Mouse (Mus musculus) cerebellum, adult 8-10 months (tissue): ENCODE data around the gene Nr4a2.

Experiments
- DNase-seq: peaks from one replicate; pipeline ENCODE4 v3.0.0; 2022

Nr4a2 gene

GRCm38 (mm10) chr2:57111011-57111790 is 12.6 kb downstream of the Nr4a2 start:
- DNase-seq: no peak

- no peak for DNase-seq
Measured at GRCm38 (mm10) chr2:57110401-57110800, 13.4 kb downstream of the Nr4a2 start.

DNA sequence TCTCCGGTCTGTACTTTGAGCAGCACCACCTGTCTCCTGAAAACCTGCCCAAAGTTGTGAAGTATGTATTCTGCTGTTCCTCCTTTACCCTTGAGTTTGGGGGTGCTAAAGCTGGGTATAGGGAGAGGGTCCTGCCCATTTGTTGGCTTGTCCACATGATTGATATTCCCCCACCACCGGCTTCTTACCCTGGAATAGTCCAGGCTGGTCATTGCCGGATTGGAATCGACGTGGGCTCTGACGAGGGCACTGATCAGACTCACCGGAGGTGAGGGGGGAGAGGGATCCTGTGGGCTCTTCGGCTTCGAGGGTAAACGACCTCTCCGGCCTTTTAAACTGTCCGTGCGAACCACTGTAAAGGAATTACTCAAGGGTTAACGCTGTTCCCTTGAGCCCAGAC is 13.9 kb downstream of the Nr4a2 start:
- no peak for DNase-seq

GRCm38 (mm10) chr2:57109301-57109700 is 14.5 kb downstream of the Nr4a2 start:
- DNase-seq: no peak

DNA sequence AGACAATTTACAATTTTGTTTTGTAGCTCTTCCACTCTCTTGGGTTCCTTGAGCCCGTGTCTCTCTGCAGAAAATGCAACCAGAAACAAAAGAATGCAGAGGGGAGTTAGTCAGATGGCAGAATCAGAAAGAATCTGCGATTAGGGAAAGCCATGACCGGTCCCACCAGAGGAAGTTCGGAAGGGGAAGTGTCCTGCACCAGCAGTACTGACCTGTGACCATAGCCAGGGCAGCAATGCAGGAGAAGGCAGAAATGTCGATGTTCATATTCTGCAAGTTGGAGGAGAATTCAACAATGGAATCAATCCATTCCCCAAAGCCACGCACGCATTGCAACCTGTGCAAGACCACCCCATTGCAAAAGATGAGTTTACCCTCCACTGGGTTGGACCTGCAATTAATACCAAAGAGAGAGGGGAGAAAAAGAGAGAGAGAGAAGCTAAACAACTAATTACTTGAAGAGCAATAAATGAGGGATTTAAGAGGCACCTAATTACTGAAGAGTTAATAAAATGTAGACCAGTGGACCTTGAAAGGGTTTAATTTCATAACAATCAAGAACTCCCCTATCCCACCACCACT is 15.4 kb downstream of the Nr4a2 start:
- DNase-seq: no peak

GRCm38 (mm10) chr2:57105401-57105800 is 18.4 kb downstream of the Nr4a2 start:
- no peak for DNase-seq

DNA sequence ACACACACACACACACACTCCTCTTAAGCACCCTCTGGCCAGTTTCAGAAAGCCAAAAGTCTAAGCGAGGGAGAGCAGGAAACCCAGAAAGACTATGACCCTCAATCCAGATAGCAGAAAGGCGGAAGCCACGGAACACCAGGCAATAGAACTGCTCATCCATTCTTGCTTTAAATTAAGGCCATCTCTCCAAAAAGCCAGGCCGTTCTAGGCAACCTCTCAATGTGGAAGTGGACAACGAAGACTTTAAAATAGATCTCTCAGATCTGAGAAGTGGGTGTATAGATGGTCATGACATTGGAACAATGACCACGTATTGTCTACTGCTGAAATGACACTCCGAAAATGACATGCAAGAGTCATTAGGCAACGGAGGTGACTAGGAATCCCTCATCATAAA is 19.1 kb downstream of the Nr4a2 start:
- DNase-seq: no peak

DNA sequence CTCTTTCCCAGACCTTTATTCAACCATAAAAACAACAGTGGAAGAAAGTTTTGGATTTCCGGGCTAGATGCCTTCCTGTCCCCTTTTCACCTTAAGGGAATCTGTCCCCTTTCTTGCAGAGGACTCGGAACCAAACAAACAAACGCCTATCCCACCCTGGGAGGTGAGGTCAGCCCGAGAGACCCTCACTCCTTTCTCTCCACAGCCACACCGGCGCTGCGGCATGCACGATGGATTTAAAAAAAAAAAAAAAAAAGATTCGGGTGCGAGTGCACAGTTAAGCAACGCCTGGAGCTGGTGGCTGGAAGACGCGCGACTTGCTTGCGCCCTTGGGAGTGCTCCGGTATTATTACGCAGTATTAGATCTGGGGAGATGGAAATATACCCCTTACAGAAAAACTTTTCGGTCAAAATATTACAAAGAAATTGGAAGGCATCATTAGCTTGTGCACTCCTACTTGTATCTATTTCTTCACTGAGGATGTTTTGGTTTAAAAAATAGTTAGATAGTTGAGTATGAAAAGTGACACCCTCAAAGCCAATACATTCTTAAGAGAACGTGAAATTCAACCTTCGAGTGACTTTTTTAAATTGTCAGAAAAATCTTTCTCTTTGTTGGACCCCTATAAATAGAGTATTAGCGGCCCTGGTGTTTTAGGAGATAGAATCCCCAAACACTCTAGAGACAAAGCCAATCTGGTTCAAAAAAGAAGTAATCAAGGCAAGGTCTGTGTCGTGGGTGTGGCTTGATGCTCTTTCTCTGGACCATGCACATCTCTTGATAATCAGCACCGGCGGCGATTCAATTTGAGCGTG is 19.8 kb downstream of the Nr4a2 start:
- DNase-seq: no peak

DNA sequence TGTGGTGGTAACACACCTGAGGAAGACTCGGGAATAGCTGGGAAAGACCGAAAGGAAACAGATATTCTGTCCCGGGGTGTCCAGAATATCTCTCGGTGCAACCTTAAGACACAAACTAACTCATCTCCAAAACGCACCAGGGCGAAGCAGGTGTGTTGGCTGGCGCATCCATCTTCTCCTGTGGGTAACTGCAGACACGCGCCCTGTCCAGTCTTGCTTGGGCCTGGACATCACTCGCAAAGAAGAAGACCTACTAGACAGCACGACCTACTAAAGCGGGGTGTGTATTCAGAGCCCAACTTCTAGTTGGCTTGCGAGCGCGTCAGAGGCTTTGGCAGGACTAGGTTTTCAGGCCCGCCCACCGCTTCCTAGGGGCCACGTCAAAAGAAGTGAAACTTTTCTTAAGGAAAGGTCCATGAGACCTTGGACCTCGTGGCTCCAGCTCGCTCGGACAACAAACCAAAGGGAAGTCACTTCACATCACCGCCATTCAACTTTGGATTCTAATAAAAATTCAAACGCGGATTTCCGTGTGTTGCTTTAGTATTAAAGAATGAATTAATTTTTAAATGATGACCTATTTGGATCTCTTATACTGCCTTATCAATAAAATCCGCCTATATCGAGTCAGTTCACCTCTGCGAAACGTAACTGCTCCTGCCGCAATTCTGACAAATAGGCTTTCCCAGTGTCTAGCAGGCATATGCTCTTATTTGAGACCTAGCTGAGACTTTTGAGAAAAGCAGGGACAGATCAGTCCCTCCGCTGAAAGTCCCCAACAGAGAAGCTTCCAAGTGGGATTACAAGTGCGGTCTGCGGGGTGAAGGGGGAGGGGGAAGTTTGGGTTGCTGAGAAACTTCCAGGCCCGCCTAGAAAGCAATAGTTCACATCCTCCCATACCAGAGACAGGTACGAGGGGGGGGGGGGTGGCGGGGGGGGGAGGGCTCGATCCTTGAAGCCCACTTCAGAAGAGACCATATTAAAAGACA is 20.7 kb downstream of the Nr4a2 start:
- no peak for DNase-seq

DNA sequence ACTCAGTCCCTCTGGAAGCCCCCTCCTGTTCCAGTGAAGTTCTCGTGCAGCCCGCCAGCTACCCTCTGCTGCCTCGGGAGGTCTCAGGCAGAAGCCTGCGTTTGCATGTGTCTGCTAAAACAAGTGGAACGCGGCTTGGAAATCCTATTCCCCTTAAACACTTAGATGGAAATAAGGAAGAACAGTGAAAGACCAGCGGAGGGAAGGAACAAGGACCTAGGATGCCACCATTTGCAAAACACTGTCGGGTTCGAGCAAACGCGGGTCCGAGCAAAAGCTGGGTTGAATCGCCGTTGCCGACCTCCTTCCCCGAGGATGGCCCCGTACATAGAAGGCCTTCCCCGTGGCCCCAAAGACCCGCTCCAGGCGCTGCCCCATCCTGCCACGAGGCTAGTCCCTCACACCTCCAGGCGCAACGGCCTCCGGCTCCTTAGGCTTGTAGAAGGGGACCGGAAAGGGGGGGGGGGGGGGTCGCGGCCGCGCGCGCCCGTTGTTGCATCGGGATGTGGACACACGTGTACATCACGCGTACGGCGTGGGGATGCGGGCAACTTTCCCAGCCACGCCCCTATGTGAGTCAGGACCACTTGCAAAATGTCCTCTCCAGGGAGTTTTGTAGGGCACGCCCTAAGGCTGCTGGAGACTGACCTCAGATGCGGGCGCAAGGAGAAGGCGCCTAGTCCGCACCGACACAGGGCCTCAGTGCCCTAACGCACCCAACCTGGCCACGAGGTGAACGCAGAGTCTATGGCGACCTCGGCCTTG is 21.5 kb downstream of the Nr4a2 start:
- no peak for DNase-seq

- DNase-seq: no peak
Measured at GRCm38 (mm10) chr2:57100241-57100640, 23.6 kb downstream of the Nr4a2 start.

DNA sequence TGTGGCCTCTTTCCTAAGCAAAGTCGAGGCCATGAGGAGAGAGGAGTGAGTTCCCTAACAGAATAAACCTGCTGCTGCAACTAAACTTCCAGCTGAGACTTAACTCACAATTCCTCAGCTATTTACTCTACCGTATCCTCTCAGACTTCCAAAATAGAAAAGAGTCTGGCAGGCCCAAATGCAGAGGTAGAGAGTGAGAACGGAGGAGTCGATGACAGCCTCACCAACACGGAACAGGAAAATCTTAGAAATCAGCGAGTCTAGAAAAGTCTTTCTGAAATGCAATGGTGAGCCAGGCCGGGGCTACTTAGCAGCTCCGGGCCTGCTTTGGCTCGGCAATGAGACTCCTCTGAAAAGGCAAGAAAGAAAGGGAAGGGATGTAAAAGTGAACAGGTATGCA is 51.4 kb downstream of the Nr4a2 start:
- no peak for DNase-seq

GRCm38 (mm10) chr2:57063480-57063879 is 60.3 kb downstream of the Nr4a2 start:
- DNase-seq: no peak
